Mouse (Mus musculus) lung, adult 10 weeks (tissue): ENCODE data around the gene Lrp6. TPM values are rescaled to one million over a fixed set of nuclear protein-coding genes. Genes with fewer than 3 reads are reported as not detected.

Experiments used
- polyA plus RNA-seq: library from polyadenylated mRNA; stranded (reverse); fragments of 350-450 nt; fragmentation: Illumina TruSeq; extraction: RNeasy Lipid Tissue Mini Kit (QIAGEN cat#74804); gene quantifications from one replicate; pipeline ENCODE4 v1.2.3, GENCODE M21; 2014; ENCODE audit warnings: low read depth, low replicate concordance; ENCODE audit not compliant: insufficient read depth

The Lrp6 gene
- polyA plus RNA-seq, result 17.7 TPM

DNA sequence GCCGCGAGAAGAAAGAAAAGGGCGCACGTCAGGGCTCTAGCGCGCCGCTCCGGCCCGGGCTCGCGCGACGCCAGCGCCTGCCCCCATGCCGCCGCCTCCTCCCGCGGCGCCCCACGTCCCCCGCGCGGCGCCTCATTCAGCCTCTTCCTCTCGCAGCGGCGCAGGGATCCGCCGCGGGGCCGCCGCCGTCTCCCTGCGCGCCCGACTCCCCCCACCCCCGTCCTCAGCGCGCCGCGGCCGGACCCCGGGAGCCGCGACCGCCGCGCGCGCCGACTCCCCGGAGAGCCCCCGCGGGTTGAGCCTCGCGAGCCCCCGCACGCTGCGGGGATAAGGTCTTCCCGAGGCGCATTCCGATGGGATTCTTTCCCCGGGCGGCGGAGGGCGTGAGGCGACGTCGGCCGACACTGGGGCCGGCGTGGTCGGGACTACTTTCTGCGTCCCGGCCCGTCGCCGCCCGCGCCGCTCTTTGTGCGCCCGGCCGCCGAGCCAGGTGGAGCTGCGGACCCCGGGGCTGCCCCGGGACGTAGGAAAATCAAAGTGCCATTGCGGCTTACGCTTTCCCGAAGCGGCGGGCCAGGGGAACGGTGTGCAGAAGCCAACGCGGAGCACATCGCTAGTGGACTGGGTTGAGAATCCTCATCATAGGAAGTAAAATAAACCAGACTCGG is at the start of gene Lrp6:
Gene Lrp6, minus strand, starts transcription at position 148 of the 668 bp plus-strand sequence.

Other genes with a start within 250 kb of the Lrp6 start
- 3.4 TPM for gene Bcl2l14, start 170.6 kb downstream of the Lrp6 start, polyA plus RNA-seq
- 5.3 TPM for gene Mansc1, start 65.5 kb upstream of the Lrp6 start, polyA plus RNA-seq
- 9.7 TPM for gene Borcs5, start 72.5 kb upstream of the Lrp6 start, polyA plus RNA-seq
- 16.1 TPM for gene Dusp16, start 225.7 kb upstream of the Lrp6 start, polyA plus RNA-seq